Mouse (Mus musculus): Measurements from ENCODE around the gene Ccdc106. TPM values are rescaled to one million over a fixed set of nuclear protein-coding genes. Genes with fewer than 3 reads are reported as not detected.
A peak's percentile ranks its signal among the peaks of the same experiment; 100 is the strongest.

The Ccdc106 gene
- total RNA-seq, 4 experiments from 2014 or later: 0.22 TPM; not detected in 3

- DNase-seq (ENCODE audit: low spot score): peak; percentile 97
Measured at GRCm38 (mm10) chr7:5080010-5080751, 59.8 kb downstream of the Ccdc106 start, which contains the start of gene Epn1. Gene Epn1, plus strand, starts transcription at chr7:5080235.

- DNase-seq (ENCODE audit: low spot score): no peak
Measured at GRCm38 (mm10) chr7:5080815-5081214, 60.5 kb downstream of the Ccdc106 start.

DNA sequence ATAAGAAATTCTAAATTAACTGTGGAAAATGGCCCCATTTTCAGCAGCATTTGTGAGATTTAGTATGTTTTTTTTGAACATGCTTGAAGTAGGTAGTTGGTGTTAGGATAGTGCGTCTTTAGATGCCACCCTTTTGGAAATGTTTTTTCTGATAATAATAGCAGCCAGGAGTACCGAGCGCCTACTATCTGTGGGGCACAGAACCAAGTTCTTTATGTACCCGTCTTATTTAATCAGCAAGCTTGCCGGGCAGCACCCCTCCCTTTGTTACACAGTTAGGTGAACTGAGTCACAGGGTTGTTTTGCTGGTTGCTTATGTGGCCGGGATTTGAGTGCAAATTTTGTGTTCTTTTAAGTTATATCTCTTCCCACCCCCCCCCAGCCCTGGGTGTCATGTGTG is 60.9 kb downstream of the Ccdc106 start:
- no peak for DNase-seq (ENCODE audit: low spot score)

DNA sequence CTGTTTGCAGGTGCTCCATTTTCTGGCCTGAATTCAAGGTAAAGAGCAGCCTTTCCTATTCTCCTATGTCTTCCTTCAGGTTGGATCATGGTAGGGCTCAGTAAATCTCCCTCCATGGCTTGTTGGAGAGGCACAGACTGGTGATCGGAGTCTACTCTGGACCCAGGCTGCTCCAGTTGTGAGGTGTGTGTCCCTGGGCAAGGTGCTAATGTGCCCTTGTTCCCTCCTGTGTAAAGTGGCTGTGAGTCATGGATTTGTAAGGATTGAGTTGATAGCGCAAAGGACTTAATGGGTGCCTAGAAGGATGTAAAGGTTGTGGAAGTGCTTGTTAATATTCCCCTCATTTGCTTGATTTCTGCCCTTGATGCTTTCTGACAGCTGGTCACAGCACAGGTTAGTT is 61.6 kb downstream of the Ccdc106 start:
- DNase-seq (ENCODE audit: low spot score): no peak

GRCm38 (mm10) chr7:5083325-5084105 is 63.2 kb downstream of the Ccdc106 start:
- no peak for DNase-seq (ENCODE audit: low spot score)

DNA sequence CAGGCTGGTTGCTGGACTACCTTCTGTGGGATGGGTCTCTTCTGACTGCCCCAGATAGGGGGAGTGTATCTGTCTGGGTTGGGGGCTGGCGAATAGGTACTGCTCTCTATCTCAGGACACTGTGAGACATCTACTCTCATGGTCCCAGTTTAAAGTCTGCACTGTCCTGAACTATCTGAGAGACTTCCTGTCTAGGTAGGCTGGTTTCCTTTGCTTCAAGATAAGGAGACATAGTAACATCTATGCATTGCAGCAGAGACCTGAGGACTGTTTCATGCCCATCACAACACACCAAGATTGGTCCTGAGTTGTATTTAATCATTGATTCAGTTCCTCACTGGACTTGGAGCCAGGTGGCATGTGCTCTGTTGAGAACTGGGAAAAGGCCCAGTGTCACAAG is 65.2 kb downstream of the Ccdc106 start:
- DNase-seq (ENCODE audit: low spot score): no peak

GRCm38 (mm10) chr7:5086921-5087440 is 66.6 kb downstream of the Ccdc106 start:
- DNase-seq (ENCODE audit: low spot score): no peak

GRCm38 (mm10) chr7:5087886-5088285 is 67.5 kb downstream of the Ccdc106 start:
- no peak for DNase-seq (ENCODE audit: low spot score)

DNA sequence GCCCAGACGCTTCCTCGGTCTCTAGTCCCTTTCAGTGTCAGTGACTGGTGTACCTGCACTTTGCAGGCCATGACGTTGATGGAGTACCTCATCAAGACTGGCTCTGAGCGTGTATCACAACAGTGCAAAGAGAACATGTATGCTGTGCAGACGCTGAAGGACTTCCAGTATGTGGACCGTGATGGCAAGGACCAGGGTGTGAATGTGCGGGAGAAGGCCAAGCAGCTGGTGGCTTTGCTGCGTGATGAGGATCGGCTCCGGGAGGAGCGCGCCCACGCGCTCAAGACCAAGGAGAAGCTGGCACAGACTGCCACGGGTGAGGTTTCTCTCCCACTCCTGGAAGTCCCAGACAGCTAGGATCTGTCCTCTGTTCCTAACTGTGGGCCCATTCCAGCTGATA is 69.5 kb downstream of the Ccdc106 start:
- no peak for DNase-seq (ENCODE audit: low spot score)

DNA sequence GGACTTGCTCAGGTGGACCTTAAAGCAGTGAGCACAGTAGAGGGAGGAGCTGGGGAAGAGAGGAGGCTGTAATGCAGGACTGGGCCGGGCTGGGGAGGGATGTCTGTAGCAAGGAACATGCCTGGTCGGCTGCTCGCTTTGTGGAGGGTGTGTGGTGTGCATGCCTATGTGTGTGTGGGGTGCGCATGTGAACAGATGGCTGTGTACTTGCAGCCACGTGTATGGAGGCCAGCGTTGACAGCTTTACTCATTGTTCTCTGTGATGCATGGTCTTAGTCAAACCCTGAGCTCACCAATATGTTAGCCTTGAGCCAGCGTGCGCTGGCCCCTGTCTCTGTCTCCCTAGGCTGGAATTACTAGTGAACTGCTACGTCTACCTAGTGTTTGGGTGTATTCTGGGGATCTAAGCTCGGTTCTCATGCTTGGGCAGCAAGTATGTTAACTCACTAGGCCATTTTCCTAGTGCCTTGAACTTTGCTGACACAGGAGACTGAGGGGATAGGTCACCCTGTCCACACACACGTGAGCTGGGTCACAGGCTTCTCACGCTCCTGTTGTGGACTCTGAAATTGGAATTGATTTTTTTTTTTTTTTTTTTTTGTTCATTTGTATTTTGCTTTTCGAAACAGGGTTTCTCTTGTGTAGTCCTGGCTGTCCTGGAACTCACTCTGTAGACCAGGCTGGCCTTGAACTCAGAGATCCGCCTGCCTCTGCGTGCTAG is 70.8 kb downstream of the Ccdc106 start:
- DNase-seq (ENCODE audit: low spot score): no peak

DNA sequence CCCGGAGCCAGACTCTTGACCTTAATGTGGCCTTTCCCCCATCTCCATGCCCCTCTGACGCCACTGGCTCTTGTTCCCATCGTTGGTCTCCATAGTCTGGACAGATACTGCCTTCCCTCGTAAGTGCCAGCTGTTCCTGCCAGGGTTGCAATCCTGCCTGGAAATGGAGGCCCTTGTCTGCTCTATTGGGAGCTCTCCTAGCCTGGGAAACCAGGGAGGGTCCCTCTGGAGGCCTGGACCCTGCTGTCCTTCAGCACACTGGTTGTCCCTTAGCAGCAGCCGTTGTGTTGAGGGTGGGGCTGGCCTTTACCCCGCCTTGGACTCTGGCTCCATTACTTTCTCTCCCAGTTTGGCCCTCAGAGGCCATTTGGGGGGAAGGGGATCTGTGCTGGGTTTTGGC is 72.0 kb downstream of the Ccdc106 start:
- no peak for DNase-seq (ENCODE audit: low spot score)

- no peak for DNase-seq (ENCODE audit: low spot score)
Measured at GRCm38 (mm10) chr7:5092831-5093510, 72.6 kb downstream of the Ccdc106 start.

GRCm38 (mm10) chr7:5098769-5099168 is 78.4 kb downstream of the Ccdc106 start:
- no peak for DNase-seq (ENCODE audit: low spot score)

DNA sequence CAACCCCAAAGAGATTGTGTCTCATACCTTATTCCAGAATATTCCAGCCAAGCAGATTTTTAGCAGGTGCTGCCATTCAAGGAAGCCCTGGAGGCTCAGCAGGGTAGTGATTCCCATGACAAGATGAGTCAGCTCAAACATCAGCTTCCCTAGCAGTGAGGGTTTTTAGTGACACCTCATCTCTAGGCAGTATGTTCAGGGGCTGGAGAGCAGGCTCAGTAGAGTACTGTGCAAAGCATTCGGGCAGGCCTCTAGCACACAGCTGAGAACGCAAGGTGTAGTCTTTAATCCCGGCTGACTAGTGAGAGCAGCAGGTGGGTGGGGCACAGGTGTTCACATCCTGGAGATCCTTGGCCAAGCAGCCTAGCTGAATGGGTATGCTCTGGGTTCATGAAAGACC is 79.4 kb downstream of the Ccdc106 start:
- DNase-seq (ENCODE audit: low spot score): no peak

DNA sequence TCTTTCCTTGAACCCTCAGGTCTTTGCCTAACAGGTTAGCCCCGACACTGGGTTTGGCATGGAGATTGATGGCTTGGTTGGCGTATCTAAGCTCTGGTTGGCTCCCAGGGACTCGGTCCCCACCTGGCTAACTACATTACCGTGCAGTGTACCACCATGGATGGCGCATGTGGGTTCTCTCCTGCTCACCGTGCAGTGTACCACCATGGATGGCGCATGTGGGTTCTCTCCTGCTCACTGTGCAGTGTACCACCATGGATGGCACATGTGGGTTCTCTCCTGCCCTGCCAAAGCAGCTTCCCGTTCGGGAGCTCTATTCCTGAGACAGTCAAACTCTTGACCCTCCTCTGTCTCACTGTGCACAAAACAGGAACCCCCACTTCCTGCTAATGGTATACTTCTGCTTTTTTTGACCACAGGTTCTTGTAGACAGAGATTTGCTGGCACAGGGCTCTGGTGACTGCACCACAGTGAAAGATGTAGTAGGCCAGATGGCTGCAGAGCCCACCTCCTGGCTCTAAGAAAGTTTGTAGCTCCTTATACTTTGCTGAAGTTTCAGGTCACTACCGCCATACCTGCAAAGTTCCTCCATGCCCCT is 80.8 kb downstream of the Ccdc106 start:
- peak; percentile 44 for DNase-seq (ENCODE audit: low spot score)

GRCm38 (mm10) chr7:5102564-5102963 is 82.2 kb downstream of the Ccdc106 start:
- DNase-seq (ENCODE audit: low spot score): no peak

DNA sequence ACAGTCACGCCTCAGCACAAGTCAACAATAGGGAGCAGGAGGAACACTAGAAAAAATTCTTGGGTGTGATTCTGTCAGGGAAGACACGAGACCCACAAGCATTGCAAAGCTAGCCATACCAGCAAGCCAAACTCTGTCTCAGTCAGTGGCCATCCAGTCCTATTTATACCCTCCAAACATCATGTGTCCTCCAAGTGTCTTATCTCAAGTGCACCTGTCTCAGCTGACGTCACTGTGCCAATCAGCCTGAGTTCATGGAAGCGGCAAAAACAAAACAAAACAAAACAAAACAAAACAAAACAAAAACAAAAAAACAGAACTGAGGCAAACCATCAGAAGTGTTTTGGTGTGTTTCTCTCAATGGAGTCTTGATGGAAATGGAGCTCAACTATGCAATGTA is 87.9 kb downstream of the Ccdc106 start:
- no peak for DNase-seq (ENCODE audit: low spot score)

GRCm38 (mm10) chr7:5109301-5109700 is 88.9 kb downstream of the Ccdc106 start:
- no peak for DNase-seq (ENCODE audit: low spot score)

Data from heart, adult 8-10 months (tissue).